Comparison of ENCODE assay signal across 8 mouse cellular contexts in the genomic region with DNA sequence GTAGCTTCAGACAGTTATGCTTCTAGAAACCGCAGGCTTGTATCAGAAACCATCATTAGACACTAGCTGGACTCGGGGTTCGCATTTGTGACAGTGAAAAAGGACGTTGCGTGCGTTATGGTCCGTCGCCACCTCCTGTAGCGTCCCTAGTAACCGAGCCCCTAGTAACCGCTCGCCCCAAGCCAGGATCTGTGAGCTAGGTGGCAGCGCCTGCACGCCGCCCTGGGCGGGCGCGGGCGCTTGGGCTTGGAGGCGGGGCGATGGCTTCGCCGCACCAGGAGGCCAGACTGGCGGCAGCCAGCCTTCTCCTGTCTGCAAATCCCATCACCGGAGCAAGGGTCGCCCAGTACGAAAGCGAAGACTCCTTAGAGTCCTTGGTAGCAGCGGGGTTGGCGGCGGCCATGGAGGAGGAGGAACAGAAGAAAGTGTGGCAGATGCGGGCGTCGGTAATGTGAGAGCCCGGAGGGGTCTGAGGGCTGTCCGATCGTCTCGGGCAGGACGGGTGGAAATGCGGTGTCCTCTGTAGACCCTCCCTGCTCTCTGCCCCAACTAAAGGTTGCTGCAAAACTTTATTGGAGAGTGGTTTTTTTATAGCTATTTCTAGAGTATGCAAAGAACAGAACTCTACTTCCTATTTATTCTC. TPM values are rescaled to one million over a fixed set of nuclear protein-coding genes. Genes with fewer than 3 reads are reported as not detected.
A peak's percentile ranks its signal among the peaks of the same experiment; 100 is the strongest.
DNase-seq lines count a peak whose midpoint lies in the region; ATAC-seq and TF ChIP-seq lines count a peak whose summit lies in the region.

No protein-coding gene starts in this region.

- TF ChIP-seq CTCF in spleen, adult 2 months (IDR thresholded peaks at IDR 0.05; ENCODE audit: extremely low read depth, insufficient read depth, insufficient read length, insufficient replicate concordance): no peak

- peaks cover 16% of the 10 kb centered on the region for H3K36me3 ChIP-seq in embryonic facial prominence, embryonic 13.5 days
- peaks cover 25% of the 10 kb centered on the region for H3K36me3 ChIP-seq in limb, embryonic 14.5 days (ENCODE audit: control insufficient read depth, insufficient read depth, low read length)
- H3K36me3 ChIP-seq in midbrain, embryonic 16.5 days (ENCODE audit: control insufficient read depth, insufficient read depth, low read length): peaks cover 10% of the 10 kb centered on the region
- H3K36me3 ChIP-seq in spleen, adult 2 months (ENCODE audit: control insufficient read depth, insufficient read depth, low read length): peaks cover 8% of the 10 kb centered on the region

- ATAC-seq in embryonic facial prominence, embryonic 13.5 days (ENCODE audit: insufficient number of reproducible peaks, insufficient read depth, low FRiP score, low TSS enrichment, low read depth): peak; percentile 90
- ATAC-seq in limb, embryonic 14.5 days (ENCODE audit: low FRiP score, low read depth): peak; percentile 86
- ATAC-seq in midbrain, embryonic 16.5 days: peak; percentile 98

- H3K27me3 ChIP-seq in embryonic facial prominence, embryonic 13.5 days: no peaks in the 10 kb centered on the region
- H3K27me3 ChIP-seq in limb, embryonic 14.5 days (ENCODE audit: control insufficient read depth, insufficient read depth, low read length): no peaks in the 10 kb centered on the region
- H3K27me3 ChIP-seq in midbrain, embryonic 16.5 days (ENCODE audit: control insufficient read depth, insufficient read depth, low read depth, low read length): no peaks in the 10 kb centered on the region
- H3K27me3 ChIP-seq in spleen, adult 2 months (ENCODE audit: control insufficient read depth, insufficient read depth, low read length): no peaks in the 10 kb centered on the region

- under 1% methylated on average over 40 of the region's 40 CpGs for WGBS in embryonic facial prominence, embryonic 13.5 days
- under 1% methylated on average over 40 of the region's 40 CpGs for WGBS in limb, embryonic 14.5 days
- WGBS in midbrain, embryonic 16.5 days: under 1% methylated on average over 40 of the region's 40 CpGs
- WGBS in spleen, adult 2 months: under 1% methylated on average over 40 of the region's 40 CpGs

- H3K4me3 ChIP-seq in embryonic facial prominence, embryonic 13.5 days: peak overlapping the region; percentile 59
- peak overlapping the region; percentile 60 for H3K4me3 ChIP-seq in limb, embryonic 14.5 days (replicated peaks; ENCODE audit: low read length)
- H3K4me3 ChIP-seq in midbrain, embryonic 16.5 days (ENCODE audit: low read depth, low read length): peak overlapping the region; percentile 59
- H3K4me3 ChIP-seq in spleen, adult 2 months (ENCODE audit: extremely low read depth, insufficient read depth, insufficient read length): peak overlapping the region; percentile 81

- H3K9ac ChIP-seq in embryonic facial prominence, embryonic 13.5 days: peak overlapping the region; percentile 81
- H3K9ac ChIP-seq in limb, embryonic 14.5 days (ENCODE audit: low read depth, low read length, severe bottlenecking): peak overlapping the region; percentile 66
- H3K9ac ChIP-seq in midbrain, embryonic 16.5 days (ENCODE audit: low read depth, low read length): peak overlapping the region; percentile 75

- H3K4me1 ChIP-seq in embryonic facial prominence, embryonic 13.5 days: no peaks in the 10 kb centered on the region
- 0 out of 2 replicates have a peak, but pooled peaks cover 3% of the 10 kb centered on the region for H3K4me1 ChIP-seq in limb, embryonic 14.5 days (ENCODE audit: control insufficient read depth, insufficient read depth, low read length)
- H3K4me1 ChIP-seq in midbrain, embryonic 16.5 days (ENCODE audit: control insufficient read depth, insufficient read depth, low read length): peaks cover 6% of the 10 kb centered on the region; the same call in 1 of the 2 replicates
- peaks cover 2% of the 10 kb centered on the region; the same call in 1 of the 2 replicates for H3K4me1 ChIP-seq in spleen, adult 2 months (ENCODE audit: control insufficient read depth, insufficient read depth, insufficient read length)

- peak overlapping the region; percentile 76 for H3K4me2 ChIP-seq in embryonic facial prominence, embryonic 13.5 days
- H3K4me2 ChIP-seq in limb, embryonic 14.5 days (replicated peaks; ENCODE audit: low read depth, low read length, severe bottlenecking): peak overlapping the region; percentile 80
- peak overlapping the region; percentile 78 for H3K4me2 ChIP-seq in midbrain, embryonic 16.5 days (ENCODE audit: low read length)

- H3K9me3 ChIP-seq in embryonic facial prominence, embryonic 13.5 days: no peaks in the 10 kb centered on the region
- no peaks in the 10 kb centered on the region for H3K9me3 ChIP-seq in limb, embryonic 14.5 days (ENCODE audit: control insufficient read depth, low read length)
- no peaks in the 10 kb centered on the region for H3K9me3 ChIP-seq in midbrain, embryonic 16.5 days (replicated peaks; ENCODE audit: control insufficient read depth, low read length, poor library complexity, severe bottlenecking)

- H3K27ac ChIP-seq in embryonic facial prominence, embryonic 13.5 days: peak overlapping the region; percentile 86
- H3K27ac ChIP-seq in limb, embryonic 14.5 days (replicated peaks; ENCODE audit: low read depth, low read length): peak overlapping the region; percentile 83
- H3K27ac ChIP-seq in midbrain, embryonic 16.5 days (ENCODE audit: low read length): peak overlapping the region; percentile 91
- H3K27ac ChIP-seq in spleen, adult 2 months (ENCODE audit: insufficient read depth, low read length): peak overlapping the region; percentile 77

- TF ChIP-seq POLR2A in limb, embryonic 14.5 days (IDR thresholded peaks at IDR 0.05; ENCODE audit: borderline replicate concordance, extremely low read depth, insufficient read depth, insufficient read length): peak; percentile 70; the same call in 1 of the 2 replicates
- TF ChIP-seq POLR2A in spleen, adult 2 months (IDR thresholded peaks at IDR 0.05; ENCODE audit: low read depth, low read length): no peak; the same call in 1 of the 2 replicates

- peak; percentile 76 for DNase-seq in 416B (ENCODE audit: low read depth)
- DNase-seq in adrenal gland, postnatal 4 days (ENCODE audit: low spot score in 2 of 2): peak; percentile 68 to 70
- DNase-seq in heart, adult 8-10 months (ENCODE audit: low spot score): peak; percentile 70
- peak; percentile 87 for DNase-seq in kidney, adult 9 months
- DNase-seq in limb, embryonic 14.5 days (ENCODE audit: low spot score): peak; percentile 88
- peak; percentile 59 to 74 for DNase-seq in spleen, adult 2 months (ENCODE audit: low read depth in 1 of 2, low spot score in 2 of 2)

RNA-seq across cellular contexts. Expression of a gene that starts 1.0 kb away (rescaled TPM):
- 10 to 100 TPM; 20.6 to 22.5 TPM for total RNA-seq in adrenal gland, postnatal 4 days (2021)
- polyA plus RNA-seq in embryonic facial prominence, embryonic 13.5 days (2015; fragmentation: Nextera tagmentation; extraction: Ambion mirVana): 3.6 and 3.7 TPM in 2 replicates
- 1 to 10 TPM in 3 of 4 experiments, under 1 TPM in 1; 0.79 to 2.2 (median 1.6) TPM for total RNA-seq in heart, adult 8-10 months (2022)
- polyA plus RNA-seq in limb, embryonic 14.5 days (2012; rRNA removed): 3.2 and 4.4 TPM in 2 replicates
- polyA plus RNA-seq in limb, embryonic 14.5 days (2014; fragmentation: Nextera tagmentation; extraction: Ambion mirVana): 2.3 and 5.8 TPM in 2 replicates
- polyA plus RNA-seq in midbrain, embryonic 16.5 days (2015; fragmentation: Nextera tagmentation; extraction: Ambion mirVana): 5.4 and 6.7 TPM in 2 replicates
- polyA plus RNA-seq in spleen, adult 2 months (2012; rRNA removed): 0.20 and 0.41 TPM in 2 replicates

RNA-seq across cellular contexts. Expression of a gene that starts 18.0 kb away (rescaled TPM):
- total RNA-seq in adrenal gland, postnatal 4 days (2021): 100 to 1,000 TPM; 193 to 196 TPM
- polyA plus RNA-seq in embryonic facial prominence, embryonic 13.5 days (2015; fragmentation: Nextera tagmentation; extraction: Ambion mirVana): 285 and 289 TPM in 2 replicates
- 100 to 1,000 TPM in 3 of 4 experiments, 10 to 100 TPM in 1; 91.9 to 116 (median 105) TPM for total RNA-seq in heart, adult 8-10 months (2022)
- 114 and 153 TPM in 2 replicates for polyA plus RNA-seq in limb, embryonic 14.5 days (2012; rRNA removed)
- polyA plus RNA-seq in limb, embryonic 14.5 days (2014; fragmentation: Nextera tagmentation; extraction: Ambion mirVana): 267 and 270 TPM in 2 replicates
- 276 and 291 TPM in 2 replicates for polyA plus RNA-seq in midbrain, embryonic 16.5 days (2015; fragmentation: Nextera tagmentation; extraction: Ambion mirVana)
- polyA plus RNA-seq in spleen, adult 2 months (2012; rRNA removed): 155 and 159 TPM in 2 replicates

RNA-seq across cellular contexts. Expression of a gene that starts 26.1 kb away (rescaled TPM):
- 100 to 1,000 TPM; 110 to 113 TPM for total RNA-seq in adrenal gland, postnatal 4 days (2021)
- polyA plus RNA-seq in embryonic facial prominence, embryonic 13.5 days (2015; fragmentation: Nextera tagmentation; extraction: Ambion mirVana): 387 and 398 TPM in 2 replicates
- total RNA-seq in heart, adult 8-10 months (2022): 100 to 1,000 TPM; 133 to 141 (median 141) TPM
- 45.1 and 89.7 TPM in 2 replicates for polyA plus RNA-seq in limb, embryonic 14.5 days (2012; rRNA removed)
- 367 and 372 TPM in 2 replicates for polyA plus RNA-seq in limb, embryonic 14.5 days (2014; fragmentation: Nextera tagmentation; extraction: Ambion mirVana)
- polyA plus RNA-seq in midbrain, embryonic 16.5 days (2015; fragmentation: Nextera tagmentation; extraction: Ambion mirVana): 248 and 268 TPM in 2 replicates
- polyA plus RNA-seq in spleen, adult 2 months (2012; rRNA removed): 4.2 and 5.4 TPM in 2 replicates

RNA-seq across cellular contexts. Expression of a gene that starts 26.4 kb away (rescaled TPM):
- 10 to 100 TPM; 45.7 to 50.1 TPM for total RNA-seq in adrenal gland, postnatal 4 days (2021)
- polyA plus RNA-seq in embryonic facial prominence, embryonic 13.5 days (2015; fragmentation: Nextera tagmentation; extraction: Ambion mirVana): 8.6 and 12.3 TPM in 2 replicates
- 1 to 10 TPM; 2.4 to 7.1 (median 4.1) TPM for total RNA-seq in heart, adult 8-10 months (2022)
- 1.9 and 2.4 TPM in 2 replicates for polyA plus RNA-seq in limb, embryonic 14.5 days (2012; rRNA removed)
- 10.4 and 12.2 TPM in 2 replicates for polyA plus RNA-seq in limb, embryonic 14.5 days (2014; fragmentation: Nextera tagmentation; extraction: Ambion mirVana)
- polyA plus RNA-seq in midbrain, embryonic 16.5 days (2015; fragmentation: Nextera tagmentation; extraction: Ambion mirVana): 2.9 and 5.7 TPM in 2 replicates
- 0.05 TPM in 1 of 2 replicates, not detected in the other for polyA plus RNA-seq in spleen, adult 2 months (2012; rRNA removed)

RNA-seq across cellular contexts. Expression of a gene that starts 36.5 kb away (rescaled TPM):
- 10 to 100 TPM; 20.6 to 21.9 TPM for total RNA-seq in adrenal gland, postnatal 4 days (2021)
- 4.0 and 4.8 TPM in 2 replicates for polyA plus RNA-seq in embryonic facial prominence, embryonic 13.5 days (2015; fragmentation: Nextera tagmentation; extraction: Ambion mirVana)
- 10 to 100 TPM; 19.1 to 29.4 (median 20.6) TPM for total RNA-seq in heart, adult 8-10 months (2022)
- polyA plus RNA-seq in limb, embryonic 14.5 days (2012; rRNA removed): 4.4 and 8.1 TPM in 2 replicates
- polyA plus RNA-seq in limb, embryonic 14.5 days (2014; fragmentation: Nextera tagmentation; extraction: Ambion mirVana): 2.5 and 3.2 TPM in 2 replicates
- 6.1 and 7.1 TPM in 2 replicates for polyA plus RNA-seq in midbrain, embryonic 16.5 days (2015; fragmentation: Nextera tagmentation; extraction: Ambion mirVana)
- polyA plus RNA-seq in spleen, adult 2 months (2012; rRNA removed): 4.8 and 5.4 TPM in 2 replicates

Comparison
In these comparisons a context has a peak if more than half of its experiments do, and no peak if none do; other contexts are left out.
1. Peak in every context shown above with its lines: DNase-seq, ATAC-seq, H3K4me3 ChIP-seq and H3K27ac ChIP-seq.